Mouse (Mus musculus) T-cell, adult 2 months (primary cell): ENCODE data around the gene Gstt2.

Experiments
- DNase-seq: peaks from one replicate; pipeline ENCODE4 v3.0.0; 2022; ENCODE audit warnings: low spot score

Gstt2 gene

DNA sequence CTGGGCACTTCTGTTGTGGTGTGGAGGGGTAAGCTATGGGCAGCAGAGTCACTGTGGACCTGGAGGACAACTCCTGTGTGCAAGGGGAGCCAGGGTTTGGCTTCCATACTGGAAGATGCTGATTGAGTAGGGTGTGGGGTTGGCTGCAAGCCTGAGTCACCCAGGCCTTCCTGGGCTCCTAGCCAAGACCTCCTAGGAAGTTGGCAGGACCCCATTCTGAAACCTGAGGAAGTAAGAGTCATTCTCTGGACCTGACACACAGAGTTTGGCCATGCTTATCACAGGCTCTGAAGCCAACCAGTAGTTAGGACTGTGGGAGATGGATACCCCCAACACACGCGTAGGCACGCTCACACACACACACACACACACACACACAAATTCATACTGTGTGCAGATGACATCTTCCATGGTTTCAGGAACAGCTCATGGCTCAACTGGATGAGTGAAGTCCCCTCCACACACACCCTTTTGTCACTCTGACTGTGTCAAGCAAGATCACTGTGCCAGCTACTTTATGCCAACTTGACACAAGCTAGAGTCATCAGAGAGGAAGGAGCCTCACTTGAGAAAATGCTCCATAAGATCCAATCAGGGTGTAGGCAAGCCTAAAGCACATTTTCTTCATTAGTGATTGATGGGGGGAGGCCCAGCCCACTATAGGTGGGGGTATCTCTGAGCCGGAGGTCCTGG is 9.4 kb downstream of the Gstt2 start:
- DNase-seq: no peak

DNA sequence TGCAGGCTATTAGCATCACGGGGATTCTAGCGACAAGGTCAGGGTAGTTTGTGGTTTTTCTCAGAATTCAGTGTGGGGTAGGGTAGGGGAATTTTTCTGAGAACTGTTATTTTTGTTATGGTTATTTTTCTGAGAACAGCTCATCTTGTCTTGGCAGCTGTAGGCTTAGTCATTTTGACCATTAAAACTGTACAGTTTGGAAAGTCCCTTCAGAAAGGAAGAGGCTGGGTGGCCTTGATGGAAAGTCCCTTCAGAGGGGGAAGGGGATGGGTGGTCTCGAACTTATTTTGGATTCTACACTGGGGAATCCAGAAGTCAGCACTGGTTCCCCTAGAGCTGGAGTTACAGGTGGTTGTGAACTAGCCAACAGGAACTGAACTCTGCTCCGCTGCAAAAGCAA is 12.7 kb downstream of the Gstt2 start:
- DNase-seq: no peak

DNA sequence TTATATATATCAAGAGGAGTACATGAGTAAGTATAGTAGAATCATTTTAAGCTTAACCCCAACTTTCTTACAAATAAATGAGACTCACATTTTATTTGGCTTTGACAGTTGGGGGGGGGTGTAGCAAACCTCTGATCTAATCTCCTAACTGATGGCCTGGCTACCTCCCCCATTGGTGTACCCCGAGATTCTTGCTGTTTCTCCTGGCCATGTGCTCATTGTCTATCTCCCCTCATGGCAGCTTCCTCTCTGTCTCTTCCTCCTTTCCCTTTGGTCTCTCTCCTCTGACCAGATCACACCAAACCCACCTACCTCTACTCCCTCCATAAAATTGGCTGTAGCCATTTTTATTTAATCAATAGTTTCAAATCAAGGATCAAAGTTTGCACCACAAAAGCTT is 13.4 kb downstream of the Gstt2 start:
- DNase-seq: no peak

DNA sequence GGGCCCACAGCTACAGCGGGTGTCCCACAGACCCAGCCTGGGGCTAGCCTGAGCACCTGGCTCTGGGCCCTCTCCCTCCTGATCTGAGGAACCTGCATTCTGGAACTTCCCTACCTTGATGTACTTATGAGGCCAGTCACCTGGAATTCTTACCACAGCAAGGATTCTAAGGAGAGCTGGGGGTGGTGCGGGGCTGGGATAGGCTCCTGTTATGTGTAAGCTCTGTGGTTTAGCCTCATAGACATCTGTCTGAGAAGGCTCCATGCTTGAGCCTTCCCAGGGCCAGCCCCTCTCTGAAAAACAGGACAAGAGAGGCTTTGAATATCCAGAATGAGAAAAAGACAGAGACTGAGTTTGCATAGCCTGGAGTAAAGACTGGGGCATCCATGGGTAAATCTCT is 14.8 kb downstream of the Gstt2 start, which contains the start of gene Gstt4:
Gene Gstt4 (minus strand): TSS at position 101 of the 400 bp plus-strand sequence.
- no peak for DNase-seq

DNA sequence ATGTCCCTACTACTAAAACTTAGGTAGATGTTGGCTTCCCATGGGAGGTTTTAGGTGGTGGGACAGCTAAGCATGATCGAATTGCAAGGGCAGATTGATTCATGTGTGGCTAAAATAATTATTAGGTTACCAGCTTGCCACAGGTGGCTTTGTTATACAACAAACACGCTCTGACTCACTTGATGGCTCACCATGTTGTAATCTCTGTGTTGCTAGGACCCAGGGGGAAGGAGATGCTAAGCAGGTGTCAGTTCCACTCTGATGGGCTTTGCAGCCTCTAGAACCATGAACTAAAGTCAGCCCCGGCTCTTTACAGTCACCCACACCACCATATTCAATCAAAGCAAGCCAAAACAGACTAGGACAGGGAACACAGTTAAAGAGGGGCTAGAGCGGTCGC is 17.3 kb downstream of the Gstt2 start:
- no peak for DNase-seq

DNA sequence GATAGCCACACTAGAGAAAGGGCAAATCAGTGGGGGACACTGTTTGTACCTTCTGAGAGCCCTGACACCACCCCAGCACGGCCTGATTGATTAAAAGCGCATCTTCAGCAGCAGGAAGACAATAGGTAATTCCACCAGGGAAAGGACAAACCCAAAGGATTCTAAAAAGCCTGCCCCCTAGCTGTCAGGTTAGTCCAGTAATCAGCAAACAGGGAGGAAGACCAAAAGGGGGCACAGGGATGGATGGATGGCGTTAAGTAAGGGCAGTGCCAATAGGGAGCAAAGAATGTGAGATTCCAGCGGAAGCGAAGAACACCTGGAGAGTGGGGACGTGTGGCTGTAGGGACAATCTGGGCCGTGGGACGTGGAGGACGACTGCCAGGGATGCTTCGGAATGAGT is 18.6 kb downstream of the Gstt2 start:
- no peak for DNase-seq

DNA sequence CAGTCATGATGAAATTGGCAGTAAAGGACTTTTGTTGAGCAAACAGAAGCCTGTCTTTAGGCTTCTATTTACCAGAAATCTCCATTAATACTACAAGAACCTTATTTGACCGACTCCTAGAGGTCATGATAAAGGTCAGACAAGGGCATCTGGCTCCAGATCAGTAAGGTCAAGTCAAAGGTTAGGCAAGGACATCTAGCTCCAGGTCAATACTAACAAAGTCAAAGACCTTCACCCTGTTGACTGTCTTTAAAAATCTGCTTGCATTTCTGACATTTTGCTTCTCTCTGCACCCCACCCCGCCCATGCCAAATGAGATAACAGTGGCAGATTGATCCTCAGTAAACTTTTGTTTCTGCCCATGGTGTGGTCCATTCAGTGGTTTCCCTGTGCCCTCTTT is 33.0 kb downstream of the Gstt2 start:
- no peak for DNase-seq

DNA sequence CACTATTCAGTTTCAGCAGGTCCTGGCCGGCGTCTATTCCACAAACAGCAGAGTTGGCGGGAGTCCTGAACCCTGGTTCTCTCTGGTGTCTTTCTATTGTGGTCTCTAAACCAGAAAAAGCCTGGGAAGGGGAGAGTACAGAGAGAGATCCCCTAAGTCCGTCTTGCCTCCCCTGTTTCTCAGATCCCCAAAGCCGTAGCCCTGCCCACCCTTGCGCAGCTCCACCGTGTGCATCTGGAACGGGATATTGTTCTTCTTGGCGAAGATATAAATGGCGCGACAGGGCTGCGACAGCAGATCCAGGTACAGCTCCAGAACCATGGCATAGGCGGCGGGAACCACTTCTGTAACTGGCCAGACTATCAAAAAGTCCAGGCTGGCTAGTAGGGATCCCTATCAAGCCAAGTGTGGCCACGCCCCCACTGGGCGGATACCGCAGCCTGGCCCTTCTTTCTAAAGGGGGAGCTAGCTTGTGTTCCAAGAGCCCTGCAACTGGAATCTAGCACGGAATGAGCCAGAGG is 39.0 kb downstream of the Gstt2 start, which contains the start of gene Gstt1:
Gene Gstt1 (minus strand): TSS at position 409 of the 521 bp plus-strand sequence.
- no peak for DNase-seq

DNA sequence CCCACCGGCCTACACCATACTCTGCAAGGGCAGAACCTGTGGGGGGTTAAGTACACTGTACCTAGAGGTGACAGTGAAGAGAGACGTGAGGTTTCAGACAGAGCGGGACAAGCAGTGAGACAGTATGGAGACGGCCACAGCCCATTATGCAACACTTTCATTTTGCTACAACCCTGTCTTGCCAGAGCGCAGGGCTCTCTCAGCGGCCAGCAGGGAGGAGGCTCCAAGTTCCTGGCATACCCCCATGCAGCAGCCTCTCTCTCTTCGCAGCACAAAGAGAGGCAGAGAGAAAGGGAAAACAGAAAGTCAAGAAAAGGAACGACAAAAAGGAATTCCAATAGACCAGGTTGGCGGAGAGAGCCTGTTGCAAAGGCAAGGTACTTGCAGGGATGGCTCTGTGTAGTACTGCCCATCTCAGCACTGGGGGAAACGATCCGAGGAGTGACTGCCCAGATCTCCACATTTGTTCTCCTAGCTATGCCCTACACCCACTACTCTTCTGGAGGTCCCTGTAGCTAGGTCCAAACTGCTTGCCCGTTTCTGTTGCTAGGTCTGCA is 39.5 kb downstream of the Gstt2 start:
- peak; percentile 21 for DNase-seq

DNA sequence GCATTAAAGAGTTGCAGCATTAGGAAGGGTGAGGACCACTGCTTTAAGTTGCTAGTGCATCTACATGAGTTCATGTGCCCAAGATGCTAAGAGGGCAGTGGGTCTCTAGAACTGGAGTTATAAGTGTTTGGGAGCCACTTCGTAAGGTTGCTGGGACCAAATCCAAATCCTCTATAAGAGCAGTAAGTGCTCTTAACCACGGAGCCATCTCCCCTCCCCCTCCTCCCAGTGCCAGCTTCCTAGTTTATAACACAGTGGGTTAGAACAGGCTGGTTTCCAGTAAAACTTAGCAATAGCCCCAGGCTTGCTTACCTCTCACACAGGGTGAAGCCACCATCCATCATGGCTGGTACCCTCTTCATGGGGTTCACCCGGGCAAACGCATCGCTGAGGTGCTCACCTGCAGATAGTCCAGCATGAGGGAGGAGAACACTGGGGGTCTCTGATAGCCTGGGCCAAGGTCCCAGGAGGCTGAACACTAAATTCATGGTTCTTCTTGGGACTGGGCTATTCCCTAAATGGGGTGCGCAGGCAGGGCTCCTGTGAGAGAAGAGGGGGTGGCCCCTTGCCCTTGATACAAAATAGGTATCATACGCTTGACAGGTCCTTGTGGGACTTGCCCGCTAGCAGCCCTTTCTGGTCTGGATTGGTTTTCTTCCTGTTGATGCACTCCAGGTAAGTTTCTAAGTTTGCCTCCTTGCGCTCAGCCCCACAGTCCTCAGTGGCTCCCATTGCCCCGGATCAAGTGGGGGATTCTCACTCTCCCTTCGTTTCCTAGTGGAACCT is 40.3 kb downstream of the Gstt2 start:
- no peak for DNase-seq

DNA sequence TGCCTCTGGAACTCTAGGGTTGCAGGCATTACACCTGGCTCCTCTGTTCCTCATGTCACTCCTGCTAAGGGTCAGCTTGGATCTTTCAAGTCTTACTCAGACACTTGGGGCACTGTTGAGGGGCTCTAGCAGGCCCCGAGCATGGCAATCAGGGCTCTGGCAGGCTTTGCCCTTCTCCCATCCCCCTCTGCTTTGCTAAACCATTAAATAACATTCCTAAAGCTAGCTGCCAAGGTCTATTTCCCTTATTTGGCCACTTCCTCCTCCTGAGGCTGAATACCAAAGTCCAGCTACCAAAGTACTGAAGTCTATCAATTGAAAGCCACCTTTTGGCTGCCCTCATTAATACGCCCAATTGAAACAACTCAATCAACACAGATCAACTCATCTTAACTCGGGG is 42.3 kb downstream of the Gstt2 start:
- DNase-seq: no peak

DNA sequence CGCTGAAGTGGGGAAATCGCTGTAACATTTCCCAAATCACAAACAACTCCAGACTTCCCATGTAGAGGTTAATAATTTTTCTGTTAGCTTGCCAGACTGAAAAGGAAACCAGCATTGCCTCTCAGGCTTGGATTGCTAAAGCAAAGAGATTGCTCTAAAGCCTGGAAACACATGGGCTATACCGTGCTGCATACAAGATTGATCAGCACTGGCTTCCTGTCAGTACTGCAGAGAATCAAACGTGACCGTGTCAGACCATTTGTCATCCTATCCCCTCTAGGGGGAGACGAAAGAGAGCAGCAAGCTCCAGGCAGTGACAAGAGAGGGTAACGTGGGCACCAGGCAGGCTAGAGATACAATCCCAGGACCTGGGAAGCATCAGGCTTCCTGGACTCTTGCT is 46.5 kb downstream of the Gstt2 start:
- DNase-seq: peak; percentile 42

DNA sequence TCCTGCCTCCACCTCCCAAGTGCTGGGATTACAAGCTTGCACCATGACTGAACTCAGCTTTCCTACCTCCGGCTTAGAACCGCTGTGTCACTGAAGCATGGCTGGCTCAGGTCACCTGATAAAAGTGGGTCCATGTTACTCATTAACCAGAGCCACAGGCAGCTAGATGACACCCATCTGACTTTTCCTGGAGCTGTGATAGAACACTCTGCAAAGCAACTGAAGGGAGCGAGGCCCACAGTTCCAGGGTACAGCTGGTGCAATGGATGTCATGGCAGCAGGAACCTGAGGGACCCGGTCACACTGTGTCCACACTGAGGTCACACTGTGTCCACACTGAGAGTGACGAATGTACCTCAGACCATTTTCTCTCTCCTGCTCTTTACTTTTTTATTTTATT is 47.4 kb downstream of the Gstt2 start:
- no peak for DNase-seq

DNA sequence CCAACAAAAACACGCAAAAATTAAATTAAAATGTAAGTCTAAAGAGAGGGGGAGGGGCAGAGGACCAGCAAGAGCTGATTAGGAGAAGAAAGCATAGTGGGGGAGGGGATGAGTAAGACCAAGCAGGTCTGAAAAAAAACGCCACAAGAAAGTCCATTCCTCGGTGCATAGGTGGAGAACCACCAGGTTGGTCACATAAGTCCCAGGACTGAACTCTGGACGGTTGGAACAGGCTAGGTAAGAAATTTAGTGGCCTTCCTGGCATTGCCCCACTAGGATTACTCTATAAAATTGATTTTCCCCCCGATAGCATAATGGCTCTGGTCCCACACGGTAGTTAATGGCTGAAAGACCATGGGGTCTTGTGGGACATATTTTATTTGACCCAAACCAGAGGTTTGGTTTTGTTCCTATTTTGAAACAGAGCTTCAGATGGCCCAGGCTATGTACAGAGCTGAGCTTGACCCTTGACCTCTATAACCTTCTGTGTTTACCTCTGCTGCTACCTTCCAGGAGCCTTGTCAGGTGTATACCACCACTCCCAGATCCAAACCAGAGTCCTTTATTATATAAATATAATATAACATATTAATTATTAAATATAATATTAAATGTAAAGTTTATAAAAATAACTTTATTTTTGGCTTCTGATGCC is 48.0 kb downstream of the Gstt2 start:
- DNase-seq: no peak

DNA sequence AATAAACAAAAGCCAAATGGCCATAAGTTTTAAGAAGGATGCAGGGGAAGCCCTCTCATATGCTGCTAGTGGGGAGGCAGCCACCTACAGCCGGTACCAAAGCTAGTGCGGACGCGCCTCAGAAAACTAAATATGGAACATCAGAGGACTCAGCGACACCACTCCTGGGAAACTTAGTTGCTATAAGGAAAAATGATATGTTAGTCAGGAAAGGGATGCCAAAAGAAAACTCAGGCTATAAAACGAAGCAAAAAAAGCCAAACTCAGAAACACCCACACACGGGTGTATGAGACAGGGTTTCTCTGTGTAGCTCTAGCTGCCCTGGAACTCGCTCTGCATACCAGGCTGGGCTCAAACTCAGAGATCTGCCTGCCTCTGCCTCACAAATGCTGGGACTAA is 48.9 kb downstream of the Gstt2 start:
- DNase-seq: no peak

DNA sequence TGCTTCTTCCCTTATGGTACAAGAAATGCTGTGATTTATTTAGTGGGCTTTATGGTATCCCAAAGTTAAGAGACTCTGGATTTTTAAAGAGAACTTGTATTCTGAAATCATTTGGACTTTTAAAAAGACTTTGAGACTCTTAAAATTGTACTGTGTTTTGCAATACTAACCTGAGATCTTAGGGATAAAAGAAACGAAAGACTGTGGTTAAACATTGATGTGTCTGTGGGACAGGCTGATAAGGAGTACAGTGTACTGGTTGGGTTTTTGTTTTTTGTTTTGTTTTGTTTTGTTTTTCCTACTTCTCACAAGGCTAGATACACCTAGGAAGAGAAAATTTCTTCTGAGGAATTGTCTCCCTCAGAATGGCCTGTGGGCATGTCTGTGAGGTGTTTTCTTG is 51.8 kb downstream of the Gstt2 start:
- no peak for DNase-seq
